Mouse (Mus musculus): ENCODE data around the gene Hist1h2bf. TPM values are rescaled to one million over a fixed set of nuclear protein-coding genes. Genes with fewer than 3 reads are reported as not detected.

Gene Hist1h2bf
- 558 and 569 TPM in 2 replicates for total RNA-seq (2017)

- peak; percentile 70 for ATAC-seq (replicated peaks; ENCODE audit: low read depth, poor library complexity, severe bottlenecking)
Observed at GRCm38 (mm10) chr13:23573898-23574524, at the start of gene Hist1h2bf, which contains the start of gene Hist1h2ad. Gene Hist1h2bf (minus strand): TSS chr13:23574196. Gene Hist1h2ad (plus strand): TSS chr13:23574381.

DNA sequence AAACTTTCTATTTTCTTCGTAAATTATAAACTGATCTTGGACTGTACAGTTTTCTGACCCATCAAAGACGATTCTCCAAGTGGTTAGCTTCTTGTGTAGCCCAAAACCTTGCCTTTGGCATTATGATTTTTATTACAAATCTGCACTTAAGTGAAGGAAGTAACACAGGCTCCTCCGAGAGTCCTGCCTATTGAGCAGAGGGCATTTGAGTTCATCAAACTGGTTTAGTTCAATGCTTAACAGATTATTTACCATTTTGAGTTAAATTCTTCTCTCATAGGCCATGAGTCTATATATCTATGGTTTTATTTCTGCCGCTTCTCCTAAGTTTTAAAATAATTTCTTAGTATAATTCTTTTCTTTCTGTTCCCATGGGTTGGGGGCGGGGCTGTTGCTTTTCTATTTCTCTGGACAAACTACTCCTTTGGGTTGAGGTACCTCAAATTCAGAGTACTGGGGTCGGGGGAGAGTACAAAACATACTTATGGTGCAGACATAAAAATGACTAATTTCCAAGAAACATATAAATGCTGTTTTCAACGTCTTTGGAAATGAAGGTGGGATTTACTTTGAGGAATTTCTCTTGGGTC is 49.0 kb upstream of the Hist1h2bf start:
- no peak for ATAC-seq (replicated peaks; ENCODE audit: low read depth, poor library complexity, severe bottlenecking)

GRCm38 (mm10) chr13:23622175-23622671 is 48.2 kb upstream of the Hist1h2bf start, which contains the start of gene Hist1h1e:
Gene Hist1h1e (minus strand): TSS chr13:23622558.
- ATAC-seq (replicated peaks; ENCODE audit: low read depth, poor library complexity, severe bottlenecking), result peak; percentile 57

DNA sequence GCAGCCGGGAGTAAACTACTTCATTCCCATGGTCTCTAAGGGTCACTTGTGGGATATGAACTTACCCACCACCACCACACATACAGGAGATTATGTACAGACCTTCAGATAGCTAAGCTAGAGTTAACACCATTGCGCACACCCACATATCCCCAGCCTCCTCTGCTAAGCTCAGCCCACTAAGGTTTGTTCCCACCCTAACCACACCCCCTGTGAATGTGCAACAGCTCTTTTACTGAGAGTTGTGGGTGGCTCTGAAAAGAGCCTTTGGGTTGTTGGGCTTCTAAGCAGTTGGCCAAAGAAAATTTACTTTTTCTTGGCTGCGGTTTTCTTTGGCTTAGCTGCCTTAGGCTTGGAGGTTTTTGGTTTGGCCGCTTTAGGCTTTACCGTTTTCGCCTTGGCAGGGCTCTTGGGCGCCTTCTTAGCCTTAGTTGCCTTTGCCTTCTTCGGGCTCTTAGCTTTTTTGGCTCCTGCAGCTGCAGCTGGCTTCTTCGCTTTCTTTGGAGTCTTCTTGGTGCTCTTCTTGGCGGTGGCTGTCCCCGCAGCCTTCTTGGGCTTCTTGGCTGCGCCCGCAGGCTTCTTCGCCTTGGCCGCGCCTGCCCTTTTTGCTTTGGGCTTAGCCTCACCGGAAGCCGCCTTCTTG is 47.7 kb upstream of the Hist1h2bf start:
- ATAC-seq (replicated peaks; ENCODE audit: low read depth, poor library complexity, severe bottlenecking), result peak; percentile 72

DNA sequence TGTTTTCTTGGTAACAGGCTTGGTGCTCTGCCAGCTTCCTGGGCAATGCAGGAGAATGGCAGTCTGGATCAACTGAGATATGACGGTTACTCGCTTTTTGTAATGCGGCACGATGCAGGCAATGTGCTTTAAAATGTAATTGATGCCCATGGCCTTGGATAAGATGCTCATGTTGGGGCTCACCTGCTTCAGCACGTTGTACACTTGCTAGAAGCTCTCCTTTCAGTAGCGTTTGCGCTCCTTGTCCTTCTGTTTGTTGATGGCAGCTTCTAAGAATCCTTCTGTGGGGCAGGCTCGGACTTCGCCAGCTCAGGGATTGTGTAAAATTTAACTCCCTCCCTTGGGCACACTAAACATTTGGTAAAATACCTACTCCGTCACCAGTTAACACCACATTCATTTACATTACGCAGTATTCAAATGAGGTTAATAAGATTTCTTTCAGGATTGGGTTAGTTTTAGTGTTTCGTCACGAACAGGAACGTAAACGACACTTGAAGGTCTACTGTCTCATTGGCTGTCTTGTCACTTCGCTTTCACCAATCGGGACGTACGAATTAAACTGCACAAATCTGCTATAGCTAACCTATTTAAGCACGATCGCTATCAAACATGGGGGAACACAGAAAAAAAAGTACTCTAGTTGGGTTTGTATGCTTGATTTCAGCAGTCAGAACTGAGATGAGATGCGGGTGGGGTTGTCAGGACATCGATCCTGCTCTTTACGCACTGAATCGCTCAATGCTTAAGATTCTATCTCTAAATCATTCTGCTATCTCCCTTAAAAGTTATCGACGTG is 46.9 kb upstream of the Hist1h2bf start, which contains the start of gene Hist1h2be:
Hist1h2be (minus strand) TSS at position 392 of the 799 bp plus-strand sequence.
- peak; percentile 54 for ATAC-seq (replicated peaks; ENCODE audit: low read depth, poor library complexity, severe bottlenecking)

DNA sequence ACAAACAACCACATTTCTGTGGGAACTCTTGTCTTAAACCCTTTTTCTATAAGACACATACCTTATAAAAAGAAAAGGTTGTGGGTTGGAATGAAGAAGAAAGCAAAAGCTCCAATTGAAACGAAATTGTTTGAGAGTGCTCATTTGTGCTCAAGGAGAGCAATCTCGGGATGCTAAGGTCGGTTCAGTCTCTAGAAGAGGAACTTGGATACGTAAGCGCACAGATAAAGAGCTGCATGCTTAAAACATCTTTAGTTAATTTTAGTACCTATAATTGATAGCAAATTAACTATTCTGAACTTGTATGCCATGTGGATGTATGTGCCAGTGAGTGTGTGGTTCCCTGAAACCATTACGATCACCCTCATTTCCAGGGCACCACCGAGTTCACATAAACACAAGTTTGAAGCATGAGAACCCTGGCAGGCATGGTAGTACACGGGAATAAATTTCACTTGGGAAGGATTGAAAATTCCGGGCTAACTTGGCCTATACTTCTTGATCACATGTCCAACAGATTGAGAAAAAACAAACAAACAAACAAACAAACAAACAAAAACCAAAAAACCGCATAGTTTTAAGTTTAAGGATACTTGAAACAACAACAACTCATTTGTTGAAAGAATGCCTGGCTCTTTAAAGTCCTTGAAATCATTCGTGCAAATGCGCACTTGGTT is 46.2 kb upstream of the Hist1h2bf start:
- no peak for ATAC-seq (replicated peaks; ENCODE audit: low read depth, poor library complexity, severe bottlenecking)

DNA sequence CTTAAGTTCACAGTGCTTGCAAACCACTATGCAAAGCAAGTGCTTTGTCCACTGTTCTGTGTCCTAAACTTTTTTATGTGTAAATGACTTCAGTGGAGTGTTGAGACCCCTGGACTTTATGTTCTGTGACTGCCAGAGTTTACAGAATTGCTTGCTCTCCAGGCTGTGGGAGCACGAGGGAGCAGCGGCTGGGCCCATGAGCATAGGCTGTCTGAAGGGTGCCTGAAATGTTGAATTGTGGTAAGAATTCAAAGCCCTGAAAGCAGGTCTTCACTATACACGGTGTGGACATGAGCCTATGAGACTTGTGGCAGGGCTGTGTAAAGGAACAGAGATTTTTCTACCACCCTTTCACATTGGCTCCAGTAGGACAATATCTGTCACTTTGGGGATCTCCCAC is 37.6 kb upstream of the Hist1h2bf start:
- no peak for ATAC-seq (replicated peaks; ENCODE audit: low read depth, poor library complexity, severe bottlenecking)

DNA sequence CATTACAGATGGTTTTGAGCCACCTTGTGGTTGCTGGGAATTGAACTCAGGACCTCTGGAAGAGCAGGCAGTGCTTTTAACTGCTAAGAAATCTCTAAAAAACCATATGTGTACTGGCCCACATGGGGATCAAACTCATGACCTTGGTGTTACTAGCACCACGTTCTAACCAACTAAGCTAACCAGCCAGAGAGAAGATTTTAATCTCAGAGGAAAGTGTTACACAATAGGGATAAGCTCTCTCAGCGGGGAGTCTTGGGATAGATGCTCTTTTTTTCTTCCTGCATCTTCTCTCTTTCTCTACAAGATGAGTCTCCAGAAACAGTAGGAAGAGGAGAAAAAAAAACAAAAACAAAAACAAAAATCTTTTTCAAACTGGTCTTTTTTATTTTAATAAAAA is 36.4 kb upstream of the Hist1h2bf start:
- ATAC-seq (replicated peaks; ENCODE audit: low read depth, poor library complexity, severe bottlenecking), result no peak

GRCm38 (mm10) chr13:23609844-23610243 is 35.8 kb upstream of the Hist1h2bf start:
- ATAC-seq (replicated peaks; ENCODE audit: low read depth, poor library complexity, severe bottlenecking), result no peak

DNA sequence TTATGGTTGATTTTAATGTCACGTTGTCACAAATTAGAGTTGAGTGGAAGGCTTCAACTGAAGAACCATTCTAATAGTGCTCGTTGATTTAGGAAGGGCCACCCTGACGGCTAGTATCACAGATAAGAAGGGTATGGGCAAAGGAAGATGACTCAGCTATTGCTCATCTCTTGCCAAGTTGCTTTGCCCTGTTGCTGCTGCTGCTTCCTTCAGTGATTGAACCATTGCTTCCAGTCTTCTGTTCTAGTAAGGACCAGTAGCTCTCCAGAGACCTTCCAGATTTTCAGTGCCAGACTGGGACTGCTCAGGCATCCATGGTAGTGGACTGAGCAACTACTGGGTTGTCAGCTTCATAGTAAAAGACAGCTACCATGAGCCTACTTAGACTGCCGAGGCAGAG is 35.2 kb upstream of the Hist1h2bf start:
- peak; percentile 60; the same call in 1 of the 2 replicates for ATAC-seq (replicated peaks; ENCODE audit: low read depth, poor library complexity, severe bottlenecking)

DNA sequence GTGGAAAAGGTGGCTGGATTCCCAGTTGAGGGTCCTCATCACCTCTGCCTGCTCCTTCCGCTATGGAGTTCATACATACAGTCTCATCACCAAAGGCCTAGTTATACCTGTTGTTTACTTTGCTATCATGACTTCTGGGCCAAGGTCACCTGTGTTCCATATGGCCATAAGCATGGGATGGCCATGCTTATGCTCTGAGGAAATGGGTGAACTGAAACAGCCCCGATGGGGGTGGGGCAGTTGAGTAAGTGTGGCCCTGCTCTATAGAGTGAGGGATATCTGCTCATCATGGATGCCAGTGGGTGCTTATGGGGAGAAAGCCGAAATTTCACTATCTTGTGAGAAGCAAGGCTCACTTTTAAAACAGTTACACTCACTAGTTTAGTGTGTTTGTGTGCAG is 31.1 kb upstream of the Hist1h2bf start:
- no peak for ATAC-seq (replicated peaks; ENCODE audit: low read depth, poor library complexity, severe bottlenecking)

GRCm38 (mm10) chr13:23604452-23604851 is 30.5 kb upstream of the Hist1h2bf start:
- ATAC-seq (replicated peaks; ENCODE audit: low read depth, poor library complexity, severe bottlenecking), result no peak

DNA sequence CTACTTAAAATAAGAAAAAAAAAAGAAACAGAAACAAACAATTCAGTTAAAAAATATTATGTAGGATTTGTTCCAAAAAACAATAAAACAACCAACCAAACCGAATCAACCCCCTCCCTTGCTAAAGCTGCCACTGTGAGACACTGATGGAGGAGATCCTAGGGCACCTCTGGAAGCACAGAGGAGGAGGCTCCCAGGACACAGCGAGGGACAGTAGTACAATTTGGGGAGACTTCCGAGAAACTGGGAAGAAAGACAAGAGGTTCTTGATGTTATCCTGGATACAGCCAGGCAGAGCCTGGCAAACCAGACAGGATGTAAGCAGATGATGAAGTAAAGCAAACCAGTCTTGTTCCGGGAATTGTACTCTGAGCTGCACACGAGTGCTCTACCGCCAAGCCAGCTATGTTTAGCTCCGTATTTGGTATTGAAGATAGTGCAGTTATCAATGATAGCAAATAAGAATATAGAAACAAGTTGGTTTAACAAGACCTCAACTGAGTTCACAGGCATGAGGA is 29.2 kb upstream of the Hist1h2bf start:
- ATAC-seq (replicated peaks; ENCODE audit: low read depth, poor library complexity, severe bottlenecking), result no peak

GRCm38 (mm10) chr13:23597957-23598356 is 24.0 kb upstream of the Hist1h2bf start:
- ATAC-seq (replicated peaks; ENCODE audit: low read depth, poor library complexity, severe bottlenecking), result peak; percentile 70

DNA sequence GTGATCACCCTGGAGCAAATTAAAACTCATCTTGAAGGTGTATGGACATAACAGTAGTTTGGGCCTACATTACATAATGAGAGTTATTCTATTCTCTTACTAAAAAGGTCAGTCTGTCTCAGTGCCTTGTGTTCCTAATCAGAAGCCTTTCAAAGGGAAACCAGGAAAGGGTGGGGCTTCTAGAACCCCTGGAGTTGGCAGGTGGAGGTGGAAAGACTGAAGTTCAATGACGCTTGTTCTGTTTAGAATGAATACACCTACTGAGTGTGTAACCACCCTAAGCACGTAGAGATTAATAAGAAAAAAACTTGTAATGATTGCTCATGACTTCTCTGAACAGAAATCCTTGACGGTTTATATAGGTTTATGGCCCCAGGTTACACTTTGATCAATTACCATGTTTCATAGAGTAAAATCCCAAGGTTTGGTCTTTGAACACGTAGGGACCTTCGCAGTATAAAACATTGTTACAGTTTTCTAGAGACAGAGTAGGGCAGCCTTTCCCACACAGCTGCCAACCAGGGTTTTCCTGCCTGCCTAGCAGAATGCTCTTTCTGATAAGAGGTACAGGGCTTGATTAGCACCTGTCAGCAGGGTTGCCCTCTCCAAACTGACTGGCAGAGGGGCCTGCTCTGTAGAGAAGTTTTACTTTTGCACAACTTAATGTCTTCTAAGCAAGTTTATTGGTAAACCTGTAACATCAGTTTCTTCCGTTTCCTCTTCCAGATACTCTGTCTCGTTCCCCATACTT is 21.8 kb upstream of the Hist1h2bf start:
- peak; percentile 64 for ATAC-seq (replicated peaks; ENCODE audit: low read depth, poor library complexity, severe bottlenecking)

- ATAC-seq (replicated peaks; ENCODE audit: low read depth, poor library complexity, severe bottlenecking), result no peak
Observed at GRCm38 (mm10) chr13:23595185-23595584, 21.2 kb upstream of the Hist1h2bf start.

- ATAC-seq (replicated peaks; ENCODE audit: low read depth, poor library complexity, severe bottlenecking), result peak; percentile 55
Observed at GRCm38 (mm10) chr13:23593051-23593770, 19.2 kb upstream of the Hist1h2bf start.

GRCm38 (mm10) chr13:23592614-23593013 is 18.6 kb upstream of the Hist1h2bf start:
- ATAC-seq (replicated peaks; ENCODE audit: low read depth, poor library complexity, severe bottlenecking), result no peak

Measured in common myeloid progenitor, adult 5-6 weeks (primary cell).